Mouse (Mus musculus): ENCODE results near the gene Sema4d.

- TF ChIP-seq CTCF (IDR thresholded peaks at IDR 0.05; ENCODE audit: borderline replicate concordance, insufficient read depth, low read length) (no peak), POLR2A (IDR thresholded peaks at IDR 0.05; ENCODE audit: low read depth, low read length) (no peak)
These were observed 116.9 kb downstream of the Sema4d start for GRCm38 (mm10) chr13:51676641-51677040.
